Mouse (Mus musculus) CH12.LX (cell line): ENCODE measurements around the gene Pik3c2b.

Experiments
- CTCF ChIP-seq, 2 experiments: IDR thresholded peaks in 1 of 2; conservative IDR thresholded peaks in 1 of 2; 2 replicates each; pipeline ENCODE4 v1.5.1; 2011 to 2012; ENCODE audit warnings: low read depth in 2 of 2, low read length in 2 of 2, improper control_type of control experiment in 1 of 2, inconsistent platforms in 1 of 2, mild to moderate bottlenecking in 1 of 2, moderate library complexity in 1 of 2
- ELF1 ChIP-seq: IDR thresholded peaks from 2 replicates; pipeline ENCODE4 v1.6.1; 2014; ENCODE audit warnings: low read depth, mild to moderate bottlenecking, inconsistent platforms, low read length, improper control_type of control experiment
- EP300 ChIP-seq: IDR thresholded peaks from 2 replicates; pipeline ENCODE4 v1.6.1; 2011; ENCODE audit warnings: low read length, improper control_type of control experiment
- ETS1 ChIP-seq: conservative IDR thresholded peaks from 2 replicates; pipeline ENCODE4 v1.6.1; 2012; ENCODE audit warnings: low read depth, mild to moderate bottlenecking, inconsistent platforms, low read length, improper control_type of control experiment, moderate library complexity
- MAX ChIP-seq: IDR thresholded peaks from 2 replicates; pipeline ENCODE4 v1.6.1; 2011; ENCODE audit warnings: low read length, improper control_type of control experiment
- POLR2A ChIP-seq: IDR thresholded peaks from 2 replicates; pipeline ENCODE4 v1.6.1; 2011; ENCODE audit warnings: low read depth, mild to moderate bottlenecking, improper control_type of control experiment, low read length
- POLR2AphosphoS2 ChIP-seq: IDR thresholded peaks from 2 replicates; pipeline ENCODE4 v1.6.1; 2011; ENCODE audit warnings: low read depth, low read length, improper control_type of control experiment
- SIN3A ChIP-seq: IDR thresholded peaks from 2 replicates; pipeline ENCODE4 v1.6.1; 2012; ENCODE audit warnings: low read length, improper control_type of control experiment, inconsistent platforms
- ZC3H11A ChIP-seq: IDR thresholded peaks from 2 replicates; pipeline ENCODE4 v1.6.1; 2012; ENCODE audit warnings: low read depth, mild to moderate bottlenecking, inconsistent platforms, low read length, improper control_type of control experiment

GRCm38 (mm10) chr1:133053034-133053433 lies 7.6 kb downstream of the Pik3c2b start:
- 0 out of 2 replicates have a peak, but pooled peaks have one; percentile 60 for TF ChIP-seq EP300
- TF ChIP-seq ETS1 = peak; percentile 82
- TF ChIP-seq SIN3A = peak; percentile 83
- no peak for TF ChIP-seq CTCF (conservative IDR thresholded peaks at IDR 0.05 in 1 of 2, IDR thresholded peaks at IDR 0.05 in 1 of 2; ENCODE audit: low read depth in 2 of 2, low read length in 2 of 2)
- peak; percentile 52; the same call in 1 of the 2 replicates for TF ChIP-seq POLR2A
- 0 out of 2 replicates have a peak, but pooled peaks have one; percentile 47 for TF ChIP-seq MAX
- TF ChIP-seq ZC3H11A = no peak
- no peak for TF ChIP-seq ELF1
- no peak for TF ChIP-seq POLR2AphosphoS2
